Mouse (Mus musculus) testis, adult 2 months (tissue): ENCODE data around the gene Zfp423. TPM values are rescaled to one million over a fixed set of nuclear protein-coding genes. Genes with fewer than 3 reads are reported as not detected.

Experiments used
- H3K27ac ChIP-seq: fragments of 200-500 bp; 2 replicates; pipeline ENCODE4 v1.5.1; 2012; ENCODE audit warnings: low read depth, low read length; ENCODE audit not compliant: control insufficient read depth, insufficient read depth
- H3K27me3 ChIP-seq: fragments of 200-500 bp; 2 replicates; pipeline ENCODE4 v1.6.1; 2012; ENCODE audit warnings: mild to moderate bottlenecking, low read length, moderate library complexity; ENCODE audit not compliant: control insufficient read depth, insufficient read depth
- H3K36me3 ChIP-seq: fragments of 200-500 bp; 2 replicates; pipeline ENCODE4 v1.6.1; 2012; ENCODE audit warnings: mild to moderate bottlenecking, low read length; ENCODE audit not compliant: control insufficient read depth, insufficient read depth
- H3K4me1 ChIP-seq: fragments of 200-500 bp; 2 replicates; pipeline ENCODE4 v1.6.1; 2012; ENCODE audit warnings: low read length; ENCODE audit not compliant: control insufficient read depth, insufficient read depth
- H3K4me3 ChIP-seq: fragments of 200-500 bp; 2 replicates; pipeline ENCODE4 v1.5.1; 2012; ENCODE audit warnings: low read depth, mild to moderate bottlenecking, low read length, moderate library complexity, mixed read lengths; ENCODE audit not compliant: control insufficient read depth
- CTCF ChIP-seq: fragments of 200-500 bp; IDR thresholded peaks from 2 replicates; pipeline ENCODE4 v1.5.1; 2012; ENCODE audit warnings: low read depth, mild to moderate bottlenecking, inconsistent platforms, low read length, moderate library complexity; ENCODE audit not compliant: control insufficient read depth, insufficient read depth, insufficient replicate concordance
- POLR2A ChIP-seq: fragments of 200-500 bp; IDR thresholded peaks from 2 replicates; pipeline ENCODE4 v1.6.1; 2012; ENCODE audit warnings: low read depth, mild to moderate bottlenecking, inconsistent platforms, low read length, moderate library complexity; ENCODE audit not compliant: control insufficient read depth
- polyA plus RNA-seq: library from polyadenylated mRNA; depleted of rRNA; stranded (reverse); fragments of >200 nt; gene quantifications from 2 replicates; pipeline ENCODE4 v1.2.3, GENCODE M21; 2012

Gene Zfp423
- polyA plus RNA-seq, 1 experiment: 7.2 TPM

GRCm38 (mm10) chr8:87893547-87893946, 65.8 kb downstream of the Zfp423 start:
- H3K4me3 ChIP-seq: no peak overlapping the region
- H3K36me3 ChIP-seq: no peaks in the 10 kb centered on the region
- no peaks in the 10 kb centered on the region for H3K27me3 ChIP-seq
- TF ChIP-seq POLR2A (no peak), CTCF (no peak)
- peaks cover 5% of the 10 kb centered on the region for H3K4me1 ChIP-seq
- H3K27ac ChIP-seq: peak overlapping the region; percentile 84

DNA sequence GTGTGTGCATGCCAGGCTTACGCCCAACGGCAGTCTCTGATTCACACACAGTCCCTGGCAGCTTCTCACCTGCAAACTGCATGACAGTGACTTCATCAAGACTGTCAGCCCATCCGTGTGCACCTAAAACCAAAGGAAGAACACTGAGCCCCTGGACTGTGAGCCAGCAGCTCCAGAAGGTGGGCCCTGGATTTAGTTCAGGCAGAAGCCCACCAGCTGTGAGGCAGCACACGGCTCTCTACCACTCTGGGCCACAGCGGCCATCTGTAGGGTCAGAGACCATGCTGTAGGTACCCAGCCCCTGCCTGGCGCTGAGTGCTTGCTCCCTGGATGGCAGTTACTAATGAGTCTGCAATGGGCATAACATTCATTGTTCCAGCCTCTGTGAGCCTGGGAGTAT, 66.5 kb downstream of the Zfp423 start:
- Histone ChIP-seq H3K4me1 (peaks cover 5% of the 10 kb centered on the region), H3K27ac (peak overlapping the region; percentile 59), H3K4me3 (no peak overlapping the region), H3K36me3 (no peaks in the 10 kb centered on the region), H3K27me3 (no peaks in the 10 kb centered on the region)
- TF ChIP-seq CTCF (no peak), POLR2A (no peak)

DNA sequence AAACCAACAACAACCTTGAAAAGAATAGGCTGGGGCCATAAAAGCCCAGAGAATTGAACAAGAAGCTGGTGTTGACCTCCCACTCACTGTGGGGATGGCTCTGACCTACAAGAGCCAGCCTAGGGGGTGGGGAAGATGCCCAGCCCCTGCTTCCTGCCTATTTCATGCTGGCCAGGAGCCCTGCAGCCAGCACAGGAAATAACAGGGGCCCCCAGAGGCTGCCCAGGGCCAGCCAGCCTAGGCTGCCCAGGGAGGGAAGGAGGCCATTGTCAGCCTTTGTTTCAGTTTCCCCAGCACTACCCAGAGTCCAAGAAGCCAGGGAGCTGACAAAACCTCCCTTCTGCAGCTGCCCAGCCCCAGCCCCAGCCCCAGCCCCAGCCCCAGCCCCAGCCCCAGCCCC, 67.5 kb downstream of the Zfp423 start:
- H3K36me3 ChIP-seq: no peaks in the 10 kb centered on the region
- H3K4me1 ChIP-seq: peaks cover 5% of the 10 kb centered on the region
- no peaks in the 10 kb centered on the region for H3K27me3 ChIP-seq
- H3K27ac ChIP-seq: no peak overlapping the region
- H3K4me3 ChIP-seq: no peak overlapping the region
- TF ChIP-seq POLR2A: no peak
- no peak for TF ChIP-seq CTCF

DNA sequence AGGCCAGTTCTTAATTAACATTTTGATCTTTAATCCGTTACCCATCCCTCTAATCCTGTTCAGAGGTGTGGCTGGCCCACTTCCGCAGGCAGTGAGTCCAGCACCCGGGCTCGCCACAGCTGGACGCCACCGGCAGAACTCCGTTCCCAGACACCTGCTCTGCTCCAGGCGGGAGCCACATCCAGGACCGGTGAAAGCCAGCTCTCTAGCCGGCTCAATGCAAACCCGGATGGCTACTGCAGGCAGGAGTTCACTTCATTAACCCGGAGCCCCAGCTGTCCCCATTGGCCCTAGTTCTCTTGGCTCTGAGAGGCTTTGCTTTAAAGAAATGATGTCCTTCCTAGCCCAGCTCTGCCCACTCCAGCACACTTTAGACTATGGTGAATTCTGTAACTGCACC, 71.4 kb downstream of the Zfp423 start:
- TF ChIP-seq POLR2A (no peak), CTCF (no peak)
- no peak overlapping the region for H3K4me3 ChIP-seq
- H3K4me1 ChIP-seq: peaks cover 9% of the 10 kb centered on the region
- H3K27ac ChIP-seq: no peak overlapping the region
- no peaks in the 10 kb centered on the region for H3K27me3 ChIP-seq
- H3K36me3 ChIP-seq: no peaks in the 10 kb centered on the region

- no peak overlapping the region for H3K4me3 ChIP-seq
- peaks cover 6% of the 10 kb centered on the region; the same call in 1 of the 2 replicates for H3K4me1 ChIP-seq
- TF ChIP-seq POLR2A (no peak), CTCF (no peak)
- H3K27me3 ChIP-seq: no peaks in the 10 kb centered on the region
- no peaks in the 10 kb centered on the region for H3K36me3 ChIP-seq
- no peak overlapping the region for H3K27ac ChIP-seq
These were observed 78.3 kb downstream of the Zfp423 start for GRCm38 (mm10) chr8:87881088-87881487.

DNA sequence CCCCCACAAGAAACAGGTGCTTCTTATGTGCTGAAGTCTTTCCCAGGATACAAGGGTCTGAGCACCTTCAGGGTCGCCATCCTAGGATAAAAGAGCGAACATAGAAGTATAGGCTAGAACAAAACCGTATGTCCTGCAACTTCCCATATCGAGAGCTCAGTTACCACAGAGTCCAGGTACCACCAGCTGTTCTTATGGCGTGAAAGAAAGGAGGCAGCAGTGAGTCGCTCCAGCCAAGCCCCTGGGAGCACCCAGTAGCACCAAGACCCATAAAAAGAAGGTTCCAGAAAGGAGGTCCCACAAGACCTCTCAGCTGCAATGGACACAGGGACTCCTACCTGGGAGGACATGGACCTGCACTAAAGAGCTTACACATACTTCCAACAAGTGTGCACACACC, 83.5 kb downstream of the Zfp423 start:
- H3K27me3 ChIP-seq: no peaks in the 10 kb centered on the region
- no peaks in the 10 kb centered on the region for H3K4me1 ChIP-seq
- no peak overlapping the region for H3K27ac ChIP-seq
- TF ChIP-seq CTCF (no peak), POLR2A (no peak)
- no peaks in the 10 kb centered on the region for H3K36me3 ChIP-seq
- H3K4me3 ChIP-seq: no peak overlapping the region

GRCm38 (mm10) chr8:87875452-87875851, 83.9 kb downstream of the Zfp423 start:
- TF ChIP-seq CTCF: no peak
- no peak for TF ChIP-seq POLR2A
- Histone ChIP-seq H3K36me3 (no peaks in the 10 kb centered on the region), H3K27me3 (no peaks in the 10 kb centered on the region), H3K4me1 (no peaks in the 10 kb centered on the region), H3K4me3 (no peak overlapping the region), H3K27ac (no peak overlapping the region)

DNA sequence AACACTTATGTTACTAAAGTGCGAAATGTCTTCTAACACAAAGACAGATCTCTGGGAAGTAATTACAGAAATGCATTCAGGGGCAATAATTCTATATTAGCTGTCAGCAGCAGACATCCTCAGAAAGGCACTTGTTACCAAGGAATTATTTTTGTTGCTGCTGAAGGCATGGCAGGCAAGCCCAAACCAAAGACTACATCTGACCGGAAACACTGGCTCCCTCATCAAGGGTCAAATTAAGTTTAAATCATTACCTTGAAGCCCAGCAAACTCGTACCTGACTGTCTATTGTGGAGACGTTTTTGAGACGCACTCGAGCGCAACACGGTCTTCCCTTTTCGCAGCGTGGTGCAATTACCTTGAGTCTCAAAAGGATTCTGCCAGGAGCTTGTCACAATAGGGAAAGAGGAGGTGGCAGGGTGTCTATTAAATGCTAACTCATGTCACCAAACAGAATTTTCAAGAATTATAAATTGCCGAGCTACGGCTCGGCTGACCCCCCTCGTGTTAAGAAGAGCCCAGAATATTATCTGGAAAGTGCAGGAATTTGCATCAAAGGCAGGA, 86.3 kb downstream of the Zfp423 start:
- TF ChIP-seq POLR2A (no peak), CTCF (no peak)
- no peaks in the 10 kb centered on the region for H3K36me3 ChIP-seq
- H3K27ac ChIP-seq: no peak overlapping the region
- no peak overlapping the region for H3K4me3 ChIP-seq
- H3K4me1 ChIP-seq: no peaks in the 10 kb centered on the region
- H3K27me3 ChIP-seq: no peaks in the 10 kb centered on the region
